Mouse (Mus musculus): ENCODE data around the gene Pdzd7. TPM values are rescaled to one million over a fixed set of nuclear protein-coding genes. Genes with fewer than 3 reads are reported as not detected.

Pdzd7 gene
- polyA plus RNA-seq, 1 experiment from 2014 or later, result not detected

- Histone ChIP-seq H3K27ac (ENCODE audit: low read depth) (peak overlapping the region; percentile 94), H3K27me3 (ENCODE audit: insufficient read depth, low read length) (peaks cover 9% of the 10 kb centered on the region; the same call in 1 of the 2 replicates), H3K4me3 (ENCODE audit: low read depth, low read length) (peak overlapping the region; percentile 64), H3K36me3 (replicated peaks; ENCODE audit: insufficient read depth, low read length) (no peaks in the 10 kb centered on the region), H3K4me1 (ENCODE audit: insufficient read depth) (peaks cover 15% of the 10 kb centered on the region), H3K9ac (replicated peaks) (peak overlapping the region; percentile 33; the same call in 1 of the 2 replicates), H3K4me2 (ENCODE audit: low read depth, low read length) (peak overlapping the region; percentile 80), H3K9me3 (ENCODE audit: low read length) (no peaks in the 10 kb centered on the region)
- WGBS (ENCODE audit: insufficient replicate concordance), result 59% methylated on average over 8 of the region's 8 CpGs
- TF ChIP-seq CTCF (IDR thresholded peaks at IDR 0.05; ENCODE audit: low read depth), result no peak
- no peak for TF ChIP-seq EP300 (IDR thresholded peaks at IDR 0.05; ENCODE audit: low read depth)
- peak; percentile 30 for DNase-seq
- peak; percentile 70 for ATAC-seq
Measured at GRCm38 (mm10) chr19:44991031-44991430, 54.5 kb downstream of the Pdzd7 start.

- Histone ChIP-seq H3K27ac (ENCODE audit: low read depth) (peak overlapping the region; percentile 94), H3K27me3 (ENCODE audit: insufficient read depth, low read length) (peaks cover 9% of the 10 kb centered on the region; the same call in 1 of the 2 replicates), H3K4me2 (ENCODE audit: low read depth, low read length) (peak overlapping the region; percentile 80), H3K9ac (replicated peaks) (peak overlapping the region; percentile 71), H3K4me1 (ENCODE audit: insufficient read depth) (peaks cover 19% of the 10 kb centered on the region), H3K36me3 (replicated peaks; ENCODE audit: insufficient read depth, low read length) (no peaks in the 10 kb centered on the region), H3K9me3 (ENCODE audit: low read length) (no peaks in the 10 kb centered on the region), H3K4me3 (ENCODE audit: low read depth, low read length) (peak overlapping the region; percentile 64)
- no peak for TF ChIP-seq EP300 (IDR thresholded peaks at IDR 0.05; ENCODE audit: low read depth)
- TF ChIP-seq CTCF (IDR thresholded peaks at IDR 0.05; ENCODE audit: low read depth), result no peak
- WGBS (ENCODE audit: insufficient replicate concordance), result 14% methylated on average over 21 of the region's 22 CpGs
- ATAC-seq (peak; percentile 16; the same call in 1 of the 2 replicates), DNase-seq (peak; percentile 38)
Measured at GRCm38 (mm10) chr19:44989567-44990495, 55.7 kb downstream of the Pdzd7 start.

- peak; percentile 69 for ATAC-seq
- Histone ChIP-seq H3K27me3 (ENCODE audit: insufficient read depth, low read length) (peaks cover 9% of the 10 kb centered on the region; the same call in 1 of the 2 replicates), H3K27ac (ENCODE audit: low read depth) (peak within 1 kb of the TSS; percentile 94), H3K4me3 (ENCODE audit: low read depth, low read length) (peak within 1 kb of the TSS; percentile 64), H3K36me3 (replicated peaks; ENCODE audit: insufficient read depth, low read length) (no peaks in the 10 kb centered on the region), H3K4me1 (ENCODE audit: insufficient read depth) (peaks cover 23% of the 10 kb centered on the region), H3K4me2 (ENCODE audit: low read depth, low read length) (peak within 1 kb of the TSS; percentile 80), H3K9ac (replicated peaks) (peak within 1 kb of the TSS; percentile 71), H3K9me3 (ENCODE audit: low read length) (no peaks in the 10 kb centered on the region)
- WGBS (ENCODE audit: insufficient replicate concordance), result under 1% methylated on average over 47 of the region's 58 CpGs
- peak; percentile 60 for DNase-seq
- TF ChIP-seq CTCF (IDR thresholded peaks at IDR 0.05; ENCODE audit: low read depth) (peak; percentile 40; the same call in 1 of the 2 replicates), EP300 (IDR thresholded peaks at IDR 0.05; ENCODE audit: low read depth) (no peak)
Measured at GRCm38 (mm10) chr19:44988831-44989566, 56.5 kb downstream of the Pdzd7 start, which contains the start of gene Sema4g. Gene Sema4g (plus strand): TSS chr19:44989101.

GRCm38 (mm10) chr19:44988321-44988720 is 57.2 kb downstream of the Pdzd7 start:
- H3K27ac ChIP-seq (ENCODE audit: low read depth), result peak overlapping the region; percentile 94
- DNase-seq (no peak), ATAC-seq (no peak)
- peak overlapping the region; percentile 64; the same call in 1 of the 2 replicates for H3K4me3 ChIP-seq (ENCODE audit: low read depth, low read length)
- no peaks in the 10 kb centered on the region for H3K9me3 ChIP-seq (ENCODE audit: low read length)
- H3K4me1 ChIP-seq (ENCODE audit: insufficient read depth), result peaks cover 24% of the 10 kb centered on the region
- no peaks in the 10 kb centered on the region for H3K36me3 ChIP-seq (replicated peaks; ENCODE audit: insufficient read depth, low read length)
- no peak for TF ChIP-seq EP300 (IDR thresholded peaks at IDR 0.05; ENCODE audit: low read depth)
- no peak for TF ChIP-seq CTCF (IDR thresholded peaks at IDR 0.05; ENCODE audit: low read depth)
- H3K9ac ChIP-seq (replicated peaks), result no peak overlapping the region
- WGBS (ENCODE audit: insufficient replicate concordance), result 42% methylated on average over 9 of the region's 9 CpGs
- H3K27me3 ChIP-seq (ENCODE audit: insufficient read depth, low read length), result peaks cover 9% of the 10 kb centered on the region; the same call in 1 of the 2 replicates
- H3K4me2 ChIP-seq (ENCODE audit: low read depth, low read length), result peak overlapping the region; percentile 80

GRCm38 (mm10) chr19:44987851-44988250 is 57.7 kb downstream of the Pdzd7 start:
- Histone ChIP-seq H3K4me2 (ENCODE audit: low read depth, low read length) (no peak overlapping the region), H3K27me3 (ENCODE audit: insufficient read depth, low read length) (peaks cover 9% of the 10 kb centered on the region; the same call in 1 of the 2 replicates), H3K27ac (ENCODE audit: low read depth) (peak overlapping the region; percentile 94; the same call in 1 of the 2 replicates), H3K36me3 (replicated peaks; ENCODE audit: insufficient read depth, low read length) (no peaks in the 10 kb centered on the region), H3K9ac (replicated peaks) (no peak overlapping the region), H3K4me3 (ENCODE audit: low read depth, low read length) (no peak overlapping the region), H3K4me1 (ENCODE audit: insufficient read depth) (peaks cover 25% of the 10 kb centered on the region), H3K9me3 (ENCODE audit: low read length) (no peaks in the 10 kb centered on the region)
- ATAC-seq (no peak), DNase-seq (no peak)
- 56% methylated on average over 6 of the region's 6 CpGs for whole genome bisulfite sequencing (ENCODE audit: insufficient replicate concordance)
- TF ChIP-seq EP300 (IDR thresholded peaks at IDR 0.05; ENCODE audit: low read depth), result no peak
